21 mouse cellular contexts compared by ENCODE assay signal in the genomic region with DNA sequence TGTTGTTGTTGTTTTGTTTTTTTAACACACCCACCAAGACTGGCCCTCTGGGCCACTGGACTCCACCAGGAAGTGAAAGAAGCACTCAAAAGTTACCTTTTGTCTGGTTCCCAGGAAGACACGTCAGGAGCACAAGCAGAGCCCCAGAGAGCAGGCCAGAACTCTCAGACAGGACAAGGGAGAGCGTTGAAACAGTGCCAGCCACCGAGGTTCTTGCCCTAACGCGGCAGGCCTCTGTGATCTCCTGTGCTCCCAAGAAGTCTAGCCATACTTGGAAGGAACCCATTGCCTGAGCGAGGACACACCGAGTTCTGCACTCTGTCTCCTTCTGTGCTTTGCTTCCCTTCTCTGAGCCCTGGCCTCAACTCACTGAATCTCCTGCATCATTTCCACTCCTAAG. TPM values are rescaled to one million over a fixed set of nuclear protein-coding genes. Genes with fewer than 3 reads are reported as not detected.
DNase-seq lines count a peak whose midpoint lies in the region; ATAC-seq and TF ChIP-seq lines count a peak whose summit lies in the region.
"Had no signal": no experiment of that assay in that cellular context is flagged by ENCODE, and none has a peak within 500 bp of the region (broad histone marks: within the 10 kb centered on the region; RNA-seq: fewer than 3 reads in every experiment).

No protein-coding gene starts in this region.

- 75% methylated on average over 7 of the region's 7 CpGs for WGBS in kidney, embryonic 15.5 days
- WGBS in lung, postnatal 0 days, result 57% methylated on average over 7 of the region's 7 CpGs

- ATAC-seq in kidney, embryonic 15.5 days (replicated peaks; ENCODE audit: low FRiP score), result no peak
- ATAC-seq in lung, postnatal 0 days, result no peak
- ATAC-seq: forebrain, embryonic 13.5 days; forebrain, embryonic 16.5 days had no signal

- DNase-seq in kidney, adult 8-10 months, result no peak
- no peak for DNase-seq in lung, postnatal 0 days (ENCODE audit: low spot score)
- no peak for DNase-seq in lung, postnatal 10 days
- DNase-seq in testis, postnatal 10 days (ENCODE audit: low spot score), result peak; percentile 53
- DNase-seq in testis, postnatal 14 days (ENCODE audit: low spot score), result no peak
- peak; percentile 30 for DNase-seq in urinary bladder, postnatal 25 days (ENCODE audit: low spot score)
- no peak for DNase-seq in urinary bladder, postnatal 4 days (ENCODE audit: low spot score in 2 of 2)
- DNase-seq: cerebellum, adult 18-20 months; cerebellum, adult 9-10 months; cerebellum, postnatal 14 days; gastrocnemius, postnatal 10 days; gastrocnemius, postnatal 36 days; heart, adult 2 months; heart, postnatal 36 days had no signal

- no peak for TF ChIP-seq CTCF in lung, postnatal 0 days (IDR thresholded peaks at IDR 0.05)

- no peak overlapping the region for H3K4me2 ChIP-seq in kidney, embryonic 15.5 days
- H3K4me2 ChIP-seq in lung, postnatal 0 days (replicated peaks; ENCODE audit: low read depth, low read length), result no peak overlapping the region
- H3K4me2 ChIP-seq: forebrain, embryonic 13.5 days; heart, embryonic 11.5 days; hindbrain, embryonic 13.5 days had no signal

- no peaks in the 10 kb centered on the region for H3K4me1 ChIP-seq in kidney, embryonic 15.5 days
- H3K4me1 ChIP-seq in lung, postnatal 0 days (ENCODE audit: insufficient read depth, low read depth, low read length), result peaks cover 2% of the 10 kb centered on the region; the same call in 1 of the 2 replicates
- H3K4me1 ChIP-seq: forebrain, embryonic 10.5 days; forebrain, embryonic 13.5 days; hindbrain, embryonic 13.5 days had no signal

- no peak for TF ChIP-seq EP300 in lung, postnatal 0 days (IDR thresholded peaks at IDR 0.05)

- peak overlapping the region; percentile 50 for H3K27ac ChIP-seq in kidney, embryonic 15.5 days
- H3K27ac ChIP-seq in lung, postnatal 0 days (ENCODE audit: low read length), result peak overlapping the region; percentile 74
- H3K27ac ChIP-seq: forebrain, embryonic 10.5 days; forebrain, embryonic 13.5 days; heart, adult 2 months; hindbrain, embryonic 10.5 days; hindbrain, embryonic 13.5 days had no signal

- no peak overlapping the region for H3K9ac ChIP-seq in kidney, embryonic 15.5 days
- no peak overlapping the region for H3K9ac ChIP-seq in lung, postnatal 0 days (replicated peaks; ENCODE audit: low read depth)
- H3K9ac ChIP-seq: forebrain, embryonic 13.5 days; hindbrain, embryonic 13.5 days had no signal

- no peaks in the 10 kb centered on the region for H3K9me3 ChIP-seq in kidney, embryonic 15.5 days (replicated peaks)
- no peaks in the 10 kb centered on the region for H3K9me3 ChIP-seq in lung, postnatal 0 days (ENCODE audit: low read length)
- H3K9me3 ChIP-seq: forebrain, embryonic 10.5 days; forebrain, embryonic 13.5 days; hindbrain, embryonic 10.5 days; hindbrain, embryonic 13.5 days had no signal

- no peaks in the 10 kb centered on the region for H3K27me3 ChIP-seq in kidney, embryonic 15.5 days
- no peaks in the 10 kb centered on the region for H3K27me3 ChIP-seq in lung, postnatal 0 days (replicated peaks; ENCODE audit: insufficient read depth, low read length)
- H3K27me3 ChIP-seq: forebrain, embryonic 13.5 days; hindbrain, embryonic 13.5 days had no signal

- no peak overlapping the region for H3K4me3 ChIP-seq in kidney, embryonic 15.5 days (replicated peaks)
- H3K4me3 ChIP-seq in lung, postnatal 0 days (ENCODE audit: low read depth, low read length), result no peak overlapping the region
- H3K4me3 ChIP-seq: forebrain, embryonic 10.5 days; forebrain, embryonic 13.5 days; heart, adult 2 months; hindbrain, embryonic 10.5 days; hindbrain, embryonic 13.5 days had no signal

- no peaks in the 10 kb centered on the region for H3K36me3 ChIP-seq in kidney, embryonic 15.5 days
- peaks cover 2% of the 10 kb centered on the region; the same call in 1 of the 2 replicates for H3K36me3 ChIP-seq in lung, postnatal 0 days (ENCODE audit: insufficient read depth, low read length)
- H3K36me3 ChIP-seq: forebrain, embryonic 10.5 days; hindbrain, embryonic 10.5 days; hindbrain, embryonic 13.5 days had no signal

RNA-seq across cellular contexts. Expression of gene Ctsh, which starts 16.2 kb away (rescaled TPM):
- polyA plus RNA-seq in kidney, embryonic 15.5 days (2015; fragmentation: Nextera tagmentation; extraction: Ambion mirVana), result 98.2 and 112 TPM in 2 replicates
- polyA plus RNA-seq in lung, postnatal 0 days (2015; fragmentation: Nextera tagmentation; extraction: Ambion mirVana), result 2,236 and 2,487 TPM in 2 replicates

RNA-seq across cellular contexts. Expression of gene Morf4l1, which starts 44.4 kb away (rescaled TPM):
- 440 and 441 TPM in 2 replicates for polyA plus RNA-seq in kidney, embryonic 15.5 days (2015; fragmentation: Nextera tagmentation; extraction: Ambion mirVana)
- 283 and 290 TPM in 2 replicates for polyA plus RNA-seq in lung, postnatal 0 days (2015; fragmentation: Nextera tagmentation; extraction: Ambion mirVana)

Comparison
In these comparisons a context has a peak if more than half of its experiments do, and no peak if none do; other contexts are left out.
1. DNase-seq: peak in testis, postnatal 10 days (single experiment) and urinary bladder, postnatal 25 days (single experiment); none in kidney, adult 8-10 months (0 of 2), lung, postnatal 0 days (single experiment), lung, postnatal 10 days (single experiment), testis, postnatal 14 days (single experiment) and urinary bladder, postnatal 4 days (0 of 2).
2. RNA of gene Ctsh, which starts 16.2 kb away (polyA plus RNA-seq): 2,236 to 2,487 TPM in lung, postnatal 0 days; 98.2 to 112 TPM in kidney, embryonic 15.5 days; every median in the first group is over 10 times any median in the second.